Mouse (Mus musculus): ENCODE measurements around the gene Ulk4. TPM values are rescaled to one million over a fixed set of nuclear protein-coding genes. Genes with fewer than 3 reads are reported as not detected.

Gene Ulk4
- total RNA-seq, 2 experiments from 2014 or later = 0.22 to 0.46 TPM

GRCm38 (mm10) chr9:121192601-121193370 lies 84.2 kb downstream of the Ulk4 start:
- no peak for DNase-seq

DNA sequence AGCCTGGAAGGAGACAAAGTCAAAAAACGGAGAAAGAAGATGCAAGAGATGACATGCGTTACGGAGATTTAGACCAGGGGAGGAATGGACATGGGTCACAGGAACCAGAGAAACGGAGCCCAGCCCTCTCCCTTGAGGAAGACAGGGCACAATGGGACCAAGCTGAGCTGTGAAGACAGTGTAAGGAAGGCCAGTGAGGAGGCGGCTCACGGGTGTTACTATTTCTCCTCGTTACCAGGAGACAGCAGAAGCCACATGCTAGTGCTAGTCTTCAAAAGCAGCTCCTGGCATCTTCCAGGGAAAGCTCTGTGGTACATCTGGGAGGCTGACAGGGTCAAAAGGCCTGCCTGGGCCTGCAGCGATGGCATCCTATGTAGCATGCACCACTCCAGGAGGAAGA lies 89.2 kb downstream of the Ulk4 start:
- DNase-seq = no peak

GRCm38 (mm10) chr9:121185796-121186195 lies 91.2 kb downstream of the Ulk4 start:
- no peak for DNase-seq

DNA sequence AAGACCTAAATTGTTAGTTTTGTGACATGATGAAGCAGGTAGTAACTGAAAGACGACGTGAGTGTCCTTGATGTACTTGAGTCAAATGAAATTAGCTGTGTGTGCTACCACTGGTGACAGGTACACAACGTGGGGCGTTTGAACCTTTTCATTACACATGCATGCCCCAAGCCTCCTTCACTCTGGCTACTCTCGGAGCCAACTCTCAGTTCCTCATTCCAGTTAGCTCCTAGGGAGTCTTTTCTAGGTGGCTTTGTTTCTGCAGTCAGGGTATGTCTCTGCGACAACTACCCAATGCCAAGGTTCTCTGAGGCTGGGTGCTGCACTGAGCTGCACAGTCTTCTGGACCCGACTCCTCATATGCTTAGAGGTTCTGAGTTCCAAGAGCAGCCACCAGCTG lies 100.6 kb downstream of the Ulk4 start:
- no peak for DNase-seq

DNA sequence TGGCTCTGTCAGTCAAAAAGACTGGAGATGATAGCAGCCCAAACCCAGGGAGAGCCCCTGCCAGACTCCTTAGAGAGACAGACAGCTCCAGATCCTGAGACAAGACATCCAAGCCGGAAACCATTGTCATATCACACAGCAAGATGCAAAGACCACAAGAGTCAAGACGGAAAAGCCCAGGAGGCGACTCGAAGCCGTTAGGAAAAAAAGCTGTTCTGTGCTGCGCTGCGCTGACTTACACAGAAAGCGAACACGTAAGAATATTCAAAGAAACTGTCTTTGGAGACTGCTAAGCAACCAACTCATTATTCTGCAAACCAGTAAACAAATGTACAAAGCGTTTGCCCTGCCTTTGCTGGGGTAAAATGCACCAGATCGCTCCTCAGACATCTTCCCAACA lies 101.8 kb downstream of the Ulk4 start:
- DNase-seq = no peak

DNA sequence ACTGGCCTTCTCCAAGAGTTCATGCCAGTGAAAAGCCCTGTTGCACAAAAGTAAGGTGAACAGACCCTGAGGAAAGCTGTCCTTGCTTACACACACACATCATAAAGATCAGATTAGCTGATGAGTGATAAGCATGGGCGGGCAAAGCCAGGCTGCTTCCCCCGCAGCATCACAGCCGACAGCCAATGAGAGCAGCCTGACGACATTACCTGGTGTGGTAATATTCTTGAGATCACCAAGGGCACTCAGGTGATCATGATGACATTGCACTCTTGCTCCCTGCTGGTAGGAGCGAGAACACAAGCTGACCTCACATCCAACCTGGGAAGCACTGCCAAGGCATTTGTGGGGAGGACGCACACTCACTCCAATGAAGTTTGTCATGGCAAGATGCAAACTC lies 104.9 kb downstream of the Ulk4 start:
- no peak for DNase-seq

DNA sequence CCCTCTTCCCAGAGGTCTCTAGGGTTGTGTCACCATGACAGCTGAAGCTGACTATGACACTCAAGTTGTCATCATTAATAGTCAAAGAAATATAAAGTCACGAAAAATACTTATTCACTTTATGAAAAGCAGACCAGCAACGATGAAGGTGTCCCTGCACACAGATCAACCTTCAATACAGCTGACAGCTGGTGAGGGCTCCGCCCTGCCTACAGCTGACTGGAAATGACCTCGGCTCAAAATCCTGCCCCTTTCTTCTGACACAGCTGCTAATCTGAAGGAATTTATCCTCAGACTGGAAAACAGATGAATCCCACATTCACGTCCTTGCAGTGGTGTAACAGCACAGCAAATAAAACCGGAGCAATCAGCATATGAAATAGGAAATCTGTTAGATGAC lies 105.4 kb downstream of the Ulk4 start:
- no peak for DNase-seq

- no peak for DNase-seq
Observed at GRCm38 (mm10) chr9:121164607-121165006, 112.4 kb downstream of the Ulk4 start.

- peak in 1 of 2 experiments; percentile 28 for DNase-seq
Observed at GRCm38 (mm10) chr9:121162789-121163188, 114.2 kb downstream of the Ulk4 start.

GRCm38 (mm10) chr9:121161818-121162565 lies 115.0 kb downstream of the Ulk4 start:
- no peak for DNase-seq

DNA sequence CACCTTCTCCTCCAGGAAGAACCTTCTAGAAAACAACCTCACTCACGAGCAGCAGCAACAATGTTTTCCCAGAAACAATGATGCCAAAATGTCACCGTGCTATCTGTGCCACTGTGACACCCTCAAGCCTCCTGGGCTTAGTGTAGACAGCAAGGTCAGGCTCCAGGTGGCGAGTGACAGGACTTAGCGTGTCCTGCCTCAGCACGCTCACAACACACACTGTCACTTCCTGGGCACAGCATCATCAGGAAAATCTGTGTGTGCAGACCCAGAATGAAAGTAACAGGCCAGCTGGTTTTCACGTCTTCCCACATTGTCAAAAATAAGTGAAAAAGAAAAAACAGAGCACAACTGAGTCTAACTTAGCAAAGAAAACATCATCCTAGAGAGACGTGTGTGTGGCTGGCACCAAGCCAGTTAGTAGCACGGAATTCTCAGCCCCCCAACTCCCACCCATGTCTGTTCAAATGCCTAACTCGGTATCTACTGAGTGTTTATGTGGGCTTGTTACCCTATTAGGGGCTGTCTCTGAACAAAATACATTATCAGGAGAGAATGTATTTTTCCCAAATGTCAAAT lies 120.7 kb downstream of the Ulk4 start:
- no peak for DNase-seq

- DNase-seq = no peak
Observed at GRCm38 (mm10) chr9:121153276-121153675, 123.7 kb downstream of the Ulk4 start.

GRCm38 (mm10) chr9:121148602-121149001 lies 128.4 kb downstream of the Ulk4 start:
- no peak for DNase-seq

DNA sequence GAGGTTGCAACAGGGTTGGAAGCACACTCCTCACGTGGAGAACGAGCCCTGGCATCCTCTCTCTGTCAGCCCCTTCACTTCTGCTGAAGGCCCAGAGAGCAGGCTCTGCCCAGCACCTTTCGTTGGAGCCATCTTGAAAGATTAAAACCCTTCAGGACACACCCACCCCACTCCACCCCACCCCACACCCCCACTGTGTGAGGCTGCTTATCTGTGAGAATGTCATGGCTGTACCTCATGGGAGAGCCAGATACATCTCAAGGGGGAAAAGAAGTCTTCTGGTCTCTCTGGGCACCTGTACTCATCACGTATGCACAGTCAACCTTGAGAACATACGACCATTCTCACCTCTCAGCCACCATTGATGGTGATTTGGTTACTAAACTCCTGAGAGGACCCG lies 133.8 kb downstream of the Ulk4 start:
- DNase-seq = no peak

- DNase-seq = no peak
Observed at GRCm38 (mm10) chr9:121132549-121132948, 144.4 kb downstream of the Ulk4 start.

DNA sequence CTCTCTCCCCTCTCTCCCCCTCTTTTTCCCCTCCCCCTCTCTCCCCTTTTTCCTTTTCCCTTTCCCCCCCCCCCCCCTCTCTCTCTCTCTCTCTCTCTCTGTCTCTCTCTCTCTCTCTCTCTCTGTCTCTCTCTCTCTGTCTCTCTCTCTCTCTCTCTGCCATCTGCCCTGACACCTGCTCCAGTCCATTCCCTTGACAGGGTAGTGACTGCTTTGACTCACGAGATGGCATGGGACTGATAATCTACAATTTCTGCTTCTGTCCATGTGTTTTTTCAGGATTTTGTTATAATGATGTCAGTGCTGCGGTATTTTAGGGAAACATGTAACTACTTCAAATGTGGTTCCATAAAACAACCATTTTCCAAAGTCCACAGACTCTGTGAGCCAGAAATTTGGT lies 147.5 kb downstream of the Ulk4 start:
- no peak for DNase-seq

- no peak for DNase-seq
Observed at GRCm38 (mm10) chr9:121128934-121129333, 148.1 kb downstream of the Ulk4 start.

GRCm38 (mm10) chr9:121127025-121127424 lies 150.0 kb downstream of the Ulk4 start:
- no peak for DNase-seq

DNA sequence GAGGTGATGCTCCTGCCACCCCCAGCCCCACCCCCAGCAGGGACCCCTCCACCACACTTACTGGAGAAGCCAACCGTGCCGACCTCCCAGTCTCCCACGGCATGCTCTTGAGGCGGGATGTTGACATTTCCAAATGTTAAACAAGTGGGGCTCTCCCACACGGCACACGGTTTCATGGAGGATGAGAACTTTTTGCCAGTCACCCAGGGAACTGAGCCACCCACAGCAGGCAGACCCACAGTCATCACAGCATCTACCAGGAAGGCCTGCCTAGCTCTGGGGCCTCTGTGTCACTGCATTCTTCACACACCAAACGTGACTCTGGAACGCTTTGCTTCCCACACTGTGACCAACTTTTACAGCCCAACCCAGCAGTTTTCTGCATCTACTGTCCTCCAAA lies 152.3 kb downstream of the Ulk4 start:
- no peak for DNase-seq

DNA sequence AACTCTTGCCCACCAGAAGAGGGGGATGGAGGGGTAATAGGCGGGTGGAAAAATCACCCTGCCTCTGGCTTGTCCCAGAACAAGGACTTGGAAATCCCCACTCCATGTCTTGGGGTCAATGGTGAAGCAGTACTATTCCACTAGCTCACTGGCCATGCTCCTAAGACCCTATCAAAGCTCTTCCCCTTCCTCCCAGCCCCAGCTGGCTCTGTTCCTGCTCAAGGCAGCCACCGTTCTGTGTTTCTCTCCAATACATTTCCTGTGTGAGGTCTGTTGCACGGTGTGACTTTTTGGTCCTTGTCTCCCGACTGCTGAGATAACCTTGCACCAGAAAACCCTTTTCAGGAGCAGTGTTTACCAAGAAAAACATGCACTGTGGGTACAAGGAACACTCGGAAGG lies 155.0 kb downstream of the Ulk4 start:
- peak in 1 of 2 experiments; percentile 9 for DNase-seq

GRCm38 (mm10) chr9:121117936-121118335 lies 159.1 kb downstream of the Ulk4 start:
- no peak for DNase-seq

- no peak for DNase-seq
Observed at GRCm38 (mm10) chr9:121112131-121112530, 164.9 kb downstream of the Ulk4 start.

GRCm38 (mm10) chr9:121108110-121108509 lies 168.9 kb downstream of the Ulk4 start:
- DNase-seq = peak; percentile 47 to 78

Data from heart, adult 18-20 months (tissue).